Mouse (Mus musculus) C2C12 (cell line): ENCODE measurements around the gene Vars2. TPM values are rescaled to one million over a fixed set of nuclear protein-coding genes. Genes with fewer than 3 reads are reported as not detected.

Source experiments
- H3K27me3 ChIP-seq: one replicate; pipeline ENCODE4 v1.6.1; 2011; ENCODE audit not compliant: control insufficient read depth, insufficient read depth, insufficient read length
- H3K36me3 ChIP-seq: one replicate; pipeline ENCODE4 v1.6.1; 2011; ENCODE audit not compliant: control insufficient read depth, insufficient read depth
- H3K4me3 ChIP-seq: one replicate; pipeline ENCODE4 v1.5.1; 2011; ENCODE audit warnings: mild to moderate bottlenecking, control low read depth; ENCODE audit not compliant: poor library complexity, insufficient read depth, severe bottlenecking
- H3K79me2 ChIP-seq: one replicate; pipeline ENCODE4 v1.6.1; 2011; ENCODE audit not compliant: control insufficient read depth, insufficient read depth
- H3K79me3 ChIP-seq: one replicate; pipeline ENCODE4 v1.6.1; 2011; ENCODE audit warnings: low read depth, control low read depth
- H3ac ChIP-seq: one replicate; pipeline ENCODE3; 2011; ENCODE audit warnings: low read depth; ENCODE audit not compliant: control insufficient read depth, insufficient read length
- CEBPB ChIP-seq: IDR thresholded peaks from one replicate; pipeline ENCODE4 v1.6.1; 2011; ENCODE audit warnings: low read depth, mild to moderate bottlenecking, control low read depth, moderate library complexity
- CTCF ChIP-seq: IDR thresholded peaks from one replicate; pipeline ENCODE4 v1.5.1; 2011; ENCODE audit not compliant: control insufficient read depth, insufficient read depth, insufficient read length
- FOSL1 ChIP-seq: IDR thresholded peaks from one replicate; pipeline ENCODE4 v1.8.0; 2011; ENCODE audit warnings: mild to moderate bottlenecking, low read length; ENCODE audit not compliant: poor library complexity, insufficient read depth, severe bottlenecking
- MAX ChIP-seq: IDR thresholded peaks from one replicate; pipeline ENCODE4 v1.6.1; 2011; ENCODE audit warnings: mild to moderate bottlenecking, control low read depth
- MYOD1 ChIP-seq: IDR thresholded peaks from one replicate; pipeline ENCODE4 v1.6.1; 2011; ENCODE audit warnings: low read depth; ENCODE audit not compliant: control insufficient read depth, insufficient read length
- MYOG ChIP-seq: IDR thresholded peaks from one replicate; pipeline ENCODE4 v1.6.1; 2011; ENCODE audit not compliant: control insufficient read depth, insufficient read length; ENCODE audit errors: extremely low read depth
- USF1 ChIP-seq: IDR thresholded peaks from one replicate; pipeline ENCODE4 v1.6.1; 2011; ENCODE audit warnings: low read depth, mild to moderate bottlenecking, control low read depth, moderate library complexity
- polyA plus RNA-seq: library from polyadenylated mRNA; unstranded; fragments of >200 nt; fragmentation: generic; extraction: Trizol; gene quantifications from one replicate; pipeline ENCODE4 v1.2.1, GENCODE M21; 2012; ENCODE audit warnings: missing spikeins

Vars2 gene
- polyA plus RNA-seq, 1 experiment, result 12.6 TPM

DNA sequence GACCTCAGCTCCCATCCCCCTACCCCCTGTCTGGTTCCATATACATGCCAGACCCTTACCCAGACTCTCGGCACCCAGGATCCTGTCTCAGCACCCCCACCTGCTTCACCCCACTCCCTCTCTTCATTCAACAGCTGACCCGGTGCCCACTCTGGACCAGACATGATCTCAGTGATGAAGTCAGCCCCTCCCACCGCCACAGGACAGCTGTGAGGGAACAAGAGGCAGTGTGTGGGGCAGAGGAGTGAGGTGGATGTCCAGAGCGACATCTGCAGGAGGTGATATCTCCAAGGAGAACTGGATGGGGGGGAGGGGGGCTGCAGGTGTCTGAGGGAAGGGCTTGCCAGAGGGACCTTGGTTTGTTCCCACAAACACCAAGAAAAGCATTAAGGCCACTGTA is 24.4 kb upstream of the Vars2 start:
- H3K79me3 ChIP-seq, result peaks cover 19% of the 10 kb centered on the region
- no peaks in the 10 kb centered on the region for H3K27me3 ChIP-seq
- peaks cover 56% of the 10 kb centered on the region for H3K36me3 ChIP-seq
- peaks cover 32% of the 10 kb centered on the region for H3K79me2 ChIP-seq
- no peak overlapping the region for H3K4me3 ChIP-seq
- TF ChIP-seq CTCF (no peak), MAX (no peak), MYOG (no peak), FOSL1 (no peak), MYOD1 (no peak), USF1 (no peak), CEBPB (no peak)
- H3ac ChIP-seq, result no peak overlapping the region

DNA sequence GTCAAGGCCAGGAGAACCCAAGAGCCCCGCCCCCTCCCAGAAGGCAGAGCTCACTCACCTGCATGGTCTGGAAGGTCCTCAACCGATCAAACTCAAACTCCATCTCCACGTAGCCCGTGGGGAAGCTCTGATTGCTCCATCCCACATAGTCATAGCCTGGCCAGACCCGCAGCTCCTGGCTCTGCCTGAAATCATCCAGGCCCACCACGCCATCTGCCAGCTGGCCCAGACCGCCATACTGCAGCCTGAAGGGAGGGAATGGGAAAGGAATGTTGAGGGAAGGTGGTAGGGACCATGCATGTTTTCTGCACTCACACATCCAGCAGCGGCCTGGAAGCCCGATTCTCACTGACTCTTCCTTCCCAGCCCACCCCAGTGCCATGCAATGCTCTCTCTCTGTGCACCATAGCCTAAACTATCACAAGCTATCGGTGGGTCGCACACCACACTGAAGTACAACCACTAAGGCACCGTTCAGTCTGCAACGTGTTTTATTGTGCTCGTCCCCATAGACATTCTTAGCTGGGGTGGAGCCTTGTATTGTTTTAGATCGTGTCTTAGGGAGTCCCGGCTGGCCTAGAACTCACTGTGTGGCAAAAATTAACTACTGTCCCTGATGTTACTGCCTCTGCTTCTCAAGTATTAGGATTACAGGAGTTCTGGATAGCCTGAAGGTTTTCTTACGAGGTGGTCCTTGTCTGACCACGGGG is 22.7 kb upstream of the Vars2 start:
- H3K27me3 ChIP-seq, result no peaks in the 10 kb centered on the region
- no peak overlapping the region for H3ac ChIP-seq
- H3K79me3 ChIP-seq, result peaks cover 2% of the 10 kb centered on the region
- TF ChIP-seq MAX (no peak), MYOG (no peak), MYOD1 (no peak), CEBPB (no peak), USF1 (no peak), FOSL1 (no peak), CTCF (no peak)
- H3K79me2 ChIP-seq, result peaks cover 15% of the 10 kb centered on the region
- H3K36me3 ChIP-seq, result peaks cover 56% of the 10 kb centered on the region
- H3K4me3 ChIP-seq, result no peak overlapping the region

DNA sequence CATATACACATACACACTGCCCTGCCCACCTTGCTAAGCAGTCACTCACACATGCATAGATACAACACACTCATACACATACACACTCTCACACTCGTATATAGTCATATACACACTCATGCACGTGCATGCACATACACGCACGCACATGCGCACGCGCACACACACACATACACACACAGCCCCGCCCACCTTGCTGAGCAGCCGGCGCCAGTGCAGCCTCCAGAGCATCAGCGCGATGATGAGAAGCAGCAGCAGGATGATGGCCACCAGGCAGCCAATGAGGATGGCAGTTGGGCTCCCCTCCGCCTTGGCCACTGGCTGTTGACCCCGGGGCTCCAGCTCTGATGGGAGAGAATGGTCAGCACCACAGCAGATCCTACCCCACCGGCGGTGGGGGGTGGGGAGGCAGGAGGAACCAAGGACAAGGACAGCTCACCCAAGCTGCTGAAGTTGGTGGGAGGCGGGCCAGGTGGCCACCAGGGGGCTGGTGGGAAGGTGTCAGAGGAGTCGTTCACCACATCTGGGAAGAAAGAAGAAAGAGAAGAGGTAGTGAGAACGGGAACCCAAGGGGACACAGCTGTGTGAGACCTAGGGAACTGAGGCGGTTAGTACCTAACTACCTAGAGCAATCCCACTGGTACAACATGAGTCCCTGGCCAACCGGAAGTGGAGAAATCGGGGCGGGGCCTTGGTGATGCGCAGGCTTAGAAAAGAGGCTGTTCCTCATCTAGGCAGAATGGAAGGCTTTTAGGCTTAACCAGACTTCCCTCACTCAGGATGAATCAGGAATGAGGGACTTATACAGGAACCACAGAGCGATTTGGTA is 21.2 kb upstream of the Vars2 start:
- H3ac ChIP-seq, result no peak overlapping the region
- H3K4me3 ChIP-seq, result no peak overlapping the region

DNA sequence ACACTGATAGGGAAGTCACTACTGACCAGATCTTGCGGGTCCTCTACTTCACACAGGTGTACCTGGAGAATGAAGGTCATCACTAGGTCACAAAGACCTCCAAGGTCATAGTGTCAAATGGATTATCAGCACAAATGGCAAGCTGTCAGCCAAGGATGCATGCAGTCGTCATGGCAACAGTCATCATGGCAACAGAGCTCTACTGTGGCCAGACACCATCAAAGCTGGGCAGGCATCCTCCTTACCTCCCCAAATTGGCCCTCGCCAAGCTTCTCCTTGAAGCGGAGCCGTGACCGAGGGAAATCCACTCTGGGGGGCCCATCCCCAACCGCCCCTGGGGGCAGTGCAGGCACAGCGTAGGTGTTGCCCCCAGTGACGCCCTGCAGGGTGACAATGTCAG is 17.7 kb upstream of the Vars2 start:
- Histone ChIP-seq H3K27me3 (no peaks in the 10 kb centered on the region), H3K79me3 (no peaks in the 10 kb centered on the region), H3K36me3 (peaks cover 60% of the 10 kb centered on the region), H3K4me3 (no peak overlapping the region), H3K79me2 (no peaks in the 10 kb centered on the region), H3ac (no peak overlapping the region)
- TF ChIP-seq MYOG, result no peak
- TF ChIP-seq CTCF, result no peak
- no peak for TF ChIP-seq MYOD1
- no peak for TF ChIP-seq USF1
- no peak for TF ChIP-seq CEBPB
- TF ChIP-seq FOSL1, result no peak
- TF ChIP-seq MAX, result no peak

More for the DNA sequence above, 21.2 kb upstream of the Vars2 start:
- H3K36me3 ChIP-seq, result peaks cover 67% of the 10 kb centered on the region
- no peak for TF ChIP-seq USF1
- no peak for TF ChIP-seq CTCF
- no peak for TF ChIP-seq MYOD1
- TF ChIP-seq MAX, result no peak
- TF ChIP-seq CEBPB, result no peak
- TF ChIP-seq FOSL1, result no peak
- no peak for TF ChIP-seq MYOG
- H3K27me3 ChIP-seq, result no peaks in the 10 kb centered on the region
- no peaks in the 10 kb centered on the region for H3K79me3 ChIP-seq
- peaks cover under 1% of the 10 kb centered on the region for H3K79me2 ChIP-seq

DNA sequence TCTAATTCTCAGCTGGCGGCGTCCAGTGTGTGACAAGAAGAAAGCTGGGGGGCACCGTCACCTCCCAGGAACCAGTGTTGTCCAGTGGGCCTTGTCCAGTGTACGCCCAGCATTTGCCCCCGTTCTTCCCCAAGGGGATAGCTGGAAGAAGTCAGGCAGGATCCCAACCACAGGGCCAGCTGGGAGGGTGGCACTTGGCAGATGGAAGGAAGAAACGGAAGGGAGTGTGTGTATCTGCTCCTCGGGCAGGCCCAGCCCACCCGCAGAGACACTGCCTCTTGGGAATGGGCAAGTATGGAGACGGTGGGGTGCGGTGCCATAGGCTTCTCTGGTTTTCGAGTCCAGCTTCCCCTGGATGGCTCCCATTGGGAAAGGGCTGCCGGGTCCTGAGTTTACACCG is 14.6 kb upstream of the Vars2 start:
- H3K36me3 ChIP-seq, result peaks cover 37% of the 10 kb centered on the region
- H3K79me3 ChIP-seq, result no peaks in the 10 kb centered on the region
- no peak for TF ChIP-seq MYOD1
- no peak for TF ChIP-seq FOSL1
- TF ChIP-seq MAX, result no peak
- TF ChIP-seq USF1, result no peak
- TF ChIP-seq MYOG, result no peak
- no peak for TF ChIP-seq CTCF
- TF ChIP-seq CEBPB, result no peak
- H3K79me2 ChIP-seq, result no peaks in the 10 kb centered on the region
- H3K4me3 ChIP-seq, result no peak overlapping the region
- H3K27me3 ChIP-seq, result no peaks in the 10 kb centered on the region
- no peak overlapping the region for H3ac ChIP-seq
